Mouse (Mus musculus) left cerebral cortex, adult 2 months (tissue): ENCODE measurements around the gene Gfer. TPM values are rescaled to one million over a fixed set of nuclear protein-coding genes. Genes with fewer than 3 reads are reported as not detected.

Source experiments
- DNase-seq, 2 experiments: peaks; one replicate each; pipeline ENCODE4 v3.0.0; 2021 to 2022; ENCODE audit warnings: low spot score in 2 of 2, mixed read lengths in 1 of 2; ENCODE audit errors: extremely low spot score in 1 of 2
- H3K27ac ChIP-seq: fragments of 200-600 bp; 2 replicates; pipeline ENCODE4 v1.8.1; 2022
- H3K4me3 ChIP-seq: fragments of 200-600 bp; 2 replicates; pipeline ENCODE4 v1.8.1; 2022
- CTCF ChIP-seq: fragments of 200-600 bp; IDR thresholded peaks from 2 replicates; pipeline ENCODE4 v1.8.1; 2022; ENCODE audit warnings: antibody characterized with exemption, mild to moderate bottlenecking, moderate library complexity
- intact Hi-C: fragments of 180-260 bp; cut with DNase I; formaldehyde crosslinking; loops from one replicate; pipeline ENCODE4 v1.15.1; 2025
- long read RNA-seq, 2 experiments: library from polyadenylated mRNA; stranded (forward); transcript quantifications; one replicate each; pipeline ENCODE4 v2.0.0; 2021; ENCODE audit warnings: borderline mapping rate in 2 of 2
- total RNA-seq, 2 experiments: library from RNA; stranded (reverse); gene quantifications; 2 replicates each; pipeline ENCODE4 v1.2.3; 2021

Gene Gfer
- total RNA-seq, result 10 to 100 TPM; 20.0 to 23.2 TPM
- long read RNA-seq, experiment 1, partial matches to known transcripts, result 2 of 9 reads
- long read RNA-seq, experiment 1, other reads (novel, unspliced or antisense), result 1 of 9 reads
- long read RNA-seq, experiment 2, partial matches to known transcripts, result 3 of 14 reads
- long read RNA-seq, experiment 2, other reads (novel, unspliced or antisense), result 3 of 14 reads

- Histone ChIP-seq H3K27ac (peak within 1 kb of the TSS; percentile 93), H3K4me3 (peak within 1 kb of the TSS; percentile 55)
- DNase-seq, result peak; percentile 83 to 87
- peak; percentile 38 for TF ChIP-seq CTCF
- intact Hi-C loops, result no loop called here
Observed at GRCm38 (mm10) chr17:24696011-24696697, at the start of gene Gfer, which contains the start of gene Noxo1. Gfer (minus strand) TSS chr17:24696156. Noxo1 (plus strand) TSS chr17:24696234.

DNA sequence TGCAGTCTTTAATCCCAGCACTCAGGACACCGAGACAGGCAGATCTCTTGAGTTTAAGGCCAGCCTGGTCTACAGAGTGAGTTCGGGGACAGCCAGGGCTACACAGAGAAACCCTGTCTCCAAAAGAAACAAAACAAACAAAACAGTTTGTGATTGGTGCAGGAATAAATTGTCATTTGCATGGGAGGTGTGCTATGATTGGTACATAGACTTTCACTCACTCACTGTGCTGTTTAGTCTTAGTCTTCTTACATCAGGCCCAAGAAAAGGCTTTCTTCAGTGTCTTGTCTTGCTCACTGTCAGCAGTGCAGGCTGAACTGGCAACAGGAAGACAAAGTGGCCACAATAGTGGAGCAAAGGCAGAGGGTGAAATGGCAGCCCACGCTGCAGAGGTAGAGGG is 48.4 kb upstream of the Gfer start:
- Histone ChIP-seq H3K27ac (no peak overlapping the region), H3K4me3 (no peak overlapping the region)
- DNase-seq, result no peak
- intact Hi-C loops, result no loop called here
- TF ChIP-seq CTCF, result no peak

GRCm38 (mm10) chr17:24743896-24744295 is 47.9 kb upstream of the Gfer start:
- TF ChIP-seq CTCF, result no peak
- no peak overlapping the region for H3K27ac ChIP-seq
- DNase-seq, result no peak
- intact Hi-C loops, result no loop called here
- no peak overlapping the region for H3K4me3 ChIP-seq

- no peak for DNase-seq
Observed at GRCm38 (mm10) chr17:24742307-24742706, 46.4 kb upstream of the Gfer start.

DNA sequence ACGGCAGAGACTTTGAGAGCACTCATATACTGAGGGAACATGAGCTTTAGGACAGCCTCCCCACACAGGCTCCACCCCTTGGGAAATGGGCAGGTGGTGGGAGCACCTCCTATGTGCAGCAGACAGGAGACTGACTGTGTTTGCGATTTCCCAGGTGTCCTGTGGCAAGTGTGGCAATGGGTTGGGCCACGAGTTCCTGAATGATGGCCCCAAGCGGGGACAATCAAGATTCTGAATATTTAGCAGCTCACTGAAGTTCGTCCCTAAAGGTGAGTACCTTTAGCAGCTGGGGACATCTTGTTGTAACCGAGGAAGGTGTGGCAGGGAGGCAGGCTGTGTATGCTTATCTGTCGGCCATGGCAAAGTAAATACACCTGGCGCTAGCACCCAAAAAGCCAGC is 44.0 kb upstream of the Gfer start:
- no peak for DNase-seq
- Histone ChIP-seq H3K4me3 (no peak overlapping the region), H3K27ac (no peak overlapping the region)
- TF ChIP-seq CTCF, result no peak
- intact Hi-C loops, result no loop called here

More at GRCm38 (mm10) chr17:24742307-24742706, 46.4 kb upstream of the Gfer start:
- TF ChIP-seq CTCF, result no peak
- H3K4me3 ChIP-seq, result no peak overlapping the region
- intact Hi-C loops, result no loop called here
- H3K27ac ChIP-seq, result no peak overlapping the region

GRCm38 (mm10) chr17:24738238-24738637 is 42.3 kb upstream of the Gfer start:
- no peak for TF ChIP-seq CTCF
- H3K4me3 ChIP-seq, result no peak overlapping the region
- intact Hi-C loops, result no loop called here

DNA sequence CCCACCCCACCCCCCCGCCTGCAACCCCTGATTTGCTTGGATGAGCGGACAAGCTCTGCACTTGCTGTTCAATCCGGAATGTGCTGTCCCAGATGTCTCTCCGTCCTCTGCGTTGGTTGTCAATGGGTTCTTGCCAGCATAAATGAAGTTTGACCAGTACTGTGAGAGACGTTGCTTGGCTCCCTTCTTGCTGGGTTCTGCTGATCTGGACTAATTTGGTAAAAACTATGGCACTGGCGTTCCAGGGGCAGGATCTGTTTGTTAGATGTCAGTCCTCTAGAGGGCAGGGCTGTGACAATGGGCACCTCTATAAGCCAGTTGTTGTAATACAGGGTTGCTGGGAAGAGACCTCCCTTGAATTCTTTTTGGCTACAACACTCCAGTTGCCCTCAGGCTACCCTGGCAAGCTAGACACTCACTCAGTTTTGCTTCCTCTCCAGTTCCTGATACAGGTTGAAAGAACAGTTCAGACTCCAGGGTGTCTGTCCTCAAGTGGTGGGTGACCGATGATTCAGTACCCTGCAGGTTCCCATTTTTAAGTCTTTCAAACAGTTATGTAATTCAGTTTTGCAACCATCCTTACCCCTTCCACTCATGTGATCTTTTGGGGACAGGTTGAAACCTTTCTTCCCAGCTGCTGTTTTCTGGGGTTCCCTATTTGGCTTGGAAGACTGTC is 41.3 kb upstream of the Gfer start:
- no peak; the same call in 1 of the 2 replicates for TF ChIP-seq CTCF
- intact Hi-C loops, result no loop called here
- H3K27ac ChIP-seq, result no peak overlapping the region
- peak overlapping the region; percentile 66 for H3K4me3 ChIP-seq
- no peak for DNase-seq

More at GRCm38 (mm10) chr17:24738238-24738637, 42.3 kb upstream of the Gfer start:
- DNase-seq, result no peak
- no peak overlapping the region for H3K27ac ChIP-seq

DNA sequence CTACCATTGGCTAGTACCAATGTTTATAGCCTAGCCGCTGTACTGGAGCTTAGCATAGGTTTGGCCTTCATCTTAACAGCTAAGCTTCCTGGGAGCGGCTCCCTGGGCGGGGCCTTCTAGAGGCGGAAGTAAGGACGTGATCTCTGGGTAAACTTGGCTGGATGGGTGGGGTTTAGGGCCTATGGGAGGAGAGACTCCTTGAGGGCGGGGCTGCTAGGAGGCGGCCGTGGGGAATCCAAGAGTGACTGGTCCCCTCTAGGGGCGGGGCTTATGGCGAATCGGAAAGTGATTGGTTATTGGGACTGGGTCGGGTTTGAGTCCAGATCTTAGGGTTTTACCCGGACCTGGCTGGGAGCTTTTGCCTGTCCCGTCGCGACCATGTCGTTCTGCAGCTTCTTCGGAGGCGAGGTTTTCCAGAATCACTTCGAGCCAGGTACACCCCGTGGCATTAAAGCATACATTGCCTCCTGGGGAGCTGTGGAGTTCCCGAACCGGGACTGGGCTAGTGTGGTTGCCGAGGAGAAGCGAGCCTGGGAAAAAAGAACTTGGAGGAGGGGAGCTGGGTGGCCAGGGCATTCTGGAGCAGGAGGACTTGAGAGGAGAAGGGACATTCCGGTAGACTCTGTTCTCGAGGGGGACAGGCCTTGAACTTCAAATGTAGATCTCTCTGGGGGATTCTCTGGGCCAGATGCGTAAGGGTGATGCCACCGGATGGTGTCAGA is 40.5 kb upstream of the Gfer start, which contains the start of gene Msrb1:
Gene Msrb1, plus strand, starts transcription at position 313 of the 722 bp plus-strand sequence.
- intact Hi-C loops, result no loop called here
- peak within 1 kb of the TSS; percentile 66 for H3K4me3 ChIP-seq
- TF ChIP-seq CTCF, result no peak
- H3K27ac ChIP-seq, result peak within 1 kb of the TSS; percentile 80
- DNase-seq, result peak; percentile 86 to 91

DNA sequence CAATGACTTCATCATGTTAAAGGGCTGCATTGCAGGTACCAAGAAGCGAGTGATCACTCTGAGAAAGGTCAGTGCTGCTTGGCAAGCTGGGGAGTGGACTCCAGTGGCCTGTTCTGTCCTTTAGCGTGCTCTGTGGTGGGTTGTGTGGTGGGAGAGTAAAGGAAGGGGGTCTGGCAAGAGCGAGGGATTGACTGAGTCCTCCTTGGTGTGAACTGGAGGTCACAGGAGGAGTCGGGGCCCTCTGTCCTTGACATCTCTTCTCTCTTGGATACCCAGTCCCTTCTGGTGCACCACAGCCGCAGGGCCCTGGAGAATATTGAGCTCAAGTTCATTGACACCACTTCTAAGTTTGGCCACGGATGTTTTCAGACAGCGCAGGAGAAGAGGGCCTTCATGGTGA is 39.5 kb upstream of the Gfer start:
- TF ChIP-seq CTCF, result no peak
- intact Hi-C loops, result no loop called here
- Histone ChIP-seq H3K27ac (no peak overlapping the region), H3K4me3 (no peak overlapping the region)
- no peak for DNase-seq

- DNase-seq, result no peak
- intact Hi-C loops, result no loop called here
- peak; percentile 32 for TF ChIP-seq CTCF
- H3K27ac ChIP-seq, result no peak overlapping the region
- no peak overlapping the region for H3K4me3 ChIP-seq
Observed at GRCm38 (mm10) chr17:24734513-24734912, 38.6 kb upstream of the Gfer start.

GRCm38 (mm10) chr17:24733434-24734050 is 37.6 kb upstream of the Gfer start:
- H3K4me3 ChIP-seq, result no peak overlapping the region
- no peak for DNase-seq
- no peak for TF ChIP-seq CTCF
- intact Hi-C loops, result no loop called here
- H3K27ac ChIP-seq, result no peak overlapping the region
